Mouse (Mus musculus) monocyte, adult 2 months (primary cell): ENCODE results near the gene Tmem131.
"Not testable (repeated sequence)": the region's sequence is repeated elsewhere in the genome, so short reads cannot be mapped to it uniquely, and the experiment has no call there.

ENCODE experiments used
- DNase-seq, 2 experiments: peaks; one replicate each; pipeline ENCODE4 v3.0.0; 2022; ENCODE audit warnings: low spot score in 2 of 2, low read depth in 1 of 2

Tmem131 gene

DNA sequence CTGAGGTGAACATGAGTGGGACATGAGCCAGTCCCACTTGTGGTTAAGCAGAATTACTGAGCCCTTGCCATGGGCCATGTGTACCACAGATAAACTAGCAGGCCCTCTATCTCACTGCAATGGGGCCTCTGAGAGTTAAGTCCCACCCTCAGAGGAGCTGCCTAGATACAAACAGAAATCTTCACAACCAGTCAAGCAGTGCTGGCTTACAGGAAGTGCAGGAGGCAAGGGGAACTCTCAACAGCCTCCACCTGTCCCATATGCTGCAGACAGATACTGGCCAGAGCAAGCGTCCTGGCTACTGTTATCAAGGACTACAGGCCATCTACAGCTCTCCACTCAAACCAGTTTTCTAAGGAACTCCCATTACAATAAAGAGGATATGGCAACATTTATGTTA lies 23.7 kb downstream of the Tmem131 start:
- DNase-seq, result no peak

DNA sequence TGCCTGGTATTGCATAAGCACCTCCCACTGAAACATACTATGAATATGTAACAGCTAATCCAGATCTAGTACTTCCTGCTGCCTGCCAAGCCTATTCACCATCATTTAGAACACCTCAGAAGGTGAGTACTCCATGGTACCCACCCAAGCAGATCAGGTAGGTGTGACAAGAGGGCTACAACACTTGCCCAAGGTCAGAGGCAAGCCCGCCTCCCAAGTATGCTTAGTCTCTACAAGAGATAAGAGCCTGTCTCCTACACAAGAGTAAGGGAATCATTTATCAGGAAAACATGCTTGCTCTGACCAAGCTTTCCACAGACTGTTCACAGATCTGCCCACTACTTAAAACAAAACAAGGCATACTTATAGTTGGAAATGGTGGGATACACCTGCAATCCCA lies 26.0 kb downstream of the Tmem131 start:
- DNase-seq, result no peak

DNA sequence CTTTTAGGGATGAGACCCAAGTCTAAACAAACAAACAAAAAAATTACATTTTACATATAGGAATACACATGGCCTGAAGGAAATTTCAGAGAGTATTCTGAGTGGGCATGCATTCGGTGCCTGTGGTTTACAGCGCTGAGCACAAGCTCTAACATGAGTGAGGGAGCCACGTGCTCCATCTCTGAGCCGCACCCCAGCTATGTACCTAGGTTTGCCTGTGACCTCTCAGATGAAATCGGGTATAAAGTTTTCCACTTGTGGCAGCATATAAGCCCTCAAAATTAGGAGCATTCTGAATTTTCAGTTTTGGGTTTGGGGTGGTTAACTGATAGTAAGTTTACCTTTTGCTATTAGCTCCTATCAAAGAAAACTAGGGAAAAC lies 28.3 kb downstream of the Tmem131 start:
- DNase-seq, result no peak

DNA sequence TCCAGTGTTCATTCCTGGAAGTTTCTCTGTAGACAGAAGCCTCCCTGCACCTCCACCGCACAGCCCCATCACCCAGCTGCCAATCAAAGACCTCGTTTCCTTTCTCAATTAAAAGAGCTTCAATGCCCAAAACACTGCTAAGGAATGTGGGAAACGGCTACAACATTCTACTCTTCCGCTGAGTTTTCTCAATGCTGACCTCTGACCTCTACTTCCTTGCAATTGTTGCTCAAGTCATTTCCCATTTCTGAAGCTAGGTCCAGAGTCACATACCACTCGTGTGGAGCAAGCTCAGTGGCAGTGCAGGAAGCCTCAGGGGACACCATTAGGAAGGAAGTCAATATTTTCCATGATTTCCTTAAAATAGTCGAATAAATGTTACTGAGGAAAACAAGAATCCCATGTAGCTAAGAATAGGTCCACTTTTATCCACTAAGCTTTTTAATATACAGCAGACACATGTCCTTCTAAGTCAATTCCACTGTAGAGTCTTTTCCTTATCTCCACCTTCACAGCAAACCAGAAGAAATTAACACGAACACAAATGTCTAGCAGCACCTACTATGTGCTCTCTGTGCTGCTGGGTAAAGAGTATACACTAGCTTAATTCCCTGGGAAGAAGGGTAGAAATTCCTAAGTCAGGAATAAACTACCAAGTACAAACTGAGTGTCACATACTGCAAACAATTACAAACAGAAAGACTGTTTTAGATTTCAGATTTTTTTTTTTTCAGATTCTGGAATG lies 28.8 kb downstream of the Tmem131 start:
- no peak for DNase-seq

DNA sequence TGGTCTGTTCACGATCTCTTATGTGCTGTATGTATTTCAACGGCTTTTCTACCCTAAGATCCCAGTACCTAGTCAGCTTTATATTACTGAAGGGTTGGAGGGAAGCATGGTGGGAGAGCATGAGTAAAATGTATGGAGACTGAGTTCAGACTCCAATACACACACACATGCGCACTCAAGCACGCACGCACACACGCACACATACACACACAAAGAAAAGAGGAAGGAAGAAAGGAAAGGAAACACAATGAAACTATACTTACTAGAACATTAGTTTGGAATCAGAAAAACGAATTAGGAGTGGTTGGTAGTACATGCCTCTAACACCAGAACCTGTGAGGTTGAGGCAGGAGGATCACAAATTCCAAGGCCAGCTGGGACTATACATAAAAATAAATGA lies 29.7 kb downstream of the Tmem131 start:
- no peak for DNase-seq

DNA sequence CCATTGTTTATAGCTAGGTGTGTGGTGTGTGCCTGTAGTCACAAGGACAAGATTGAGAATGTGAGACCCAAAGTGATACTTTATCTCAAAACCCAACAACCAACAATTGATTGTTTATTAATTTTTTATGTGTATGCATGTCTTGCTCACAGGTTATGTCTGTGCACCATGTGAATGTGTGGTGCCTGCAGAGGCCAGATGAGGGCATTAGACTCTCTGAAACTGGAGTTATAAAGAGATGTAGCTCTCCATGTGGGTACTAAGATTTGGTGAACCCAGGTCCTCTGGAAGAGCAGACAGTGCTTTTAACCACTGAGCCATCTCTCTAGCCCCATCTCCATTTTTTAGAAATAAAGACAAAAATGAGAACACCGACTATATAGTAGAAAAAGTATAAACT lies 31.2 kb downstream of the Tmem131 start:
- DNase-seq, result no peak

DNA sequence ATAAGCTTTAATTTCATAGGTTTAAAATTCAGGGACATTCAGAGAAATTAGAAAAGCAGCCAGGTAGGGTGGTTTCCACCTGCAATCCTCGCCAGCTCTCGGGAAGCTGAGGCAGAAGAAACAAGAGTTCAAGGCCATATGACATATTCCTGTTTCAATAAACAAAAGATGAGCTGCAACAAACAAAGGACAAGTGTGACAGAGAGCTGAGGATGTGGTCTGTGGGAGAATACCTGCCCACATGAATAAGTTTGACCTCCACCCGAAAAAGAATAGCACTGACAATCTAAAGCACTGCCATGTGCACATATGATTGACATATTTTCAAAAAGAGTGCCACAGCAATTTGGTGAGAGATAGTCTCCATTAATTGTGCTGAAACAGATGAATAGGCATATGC lies 31.9 kb downstream of the Tmem131 start:
- DNase-seq, result no peak

DNA sequence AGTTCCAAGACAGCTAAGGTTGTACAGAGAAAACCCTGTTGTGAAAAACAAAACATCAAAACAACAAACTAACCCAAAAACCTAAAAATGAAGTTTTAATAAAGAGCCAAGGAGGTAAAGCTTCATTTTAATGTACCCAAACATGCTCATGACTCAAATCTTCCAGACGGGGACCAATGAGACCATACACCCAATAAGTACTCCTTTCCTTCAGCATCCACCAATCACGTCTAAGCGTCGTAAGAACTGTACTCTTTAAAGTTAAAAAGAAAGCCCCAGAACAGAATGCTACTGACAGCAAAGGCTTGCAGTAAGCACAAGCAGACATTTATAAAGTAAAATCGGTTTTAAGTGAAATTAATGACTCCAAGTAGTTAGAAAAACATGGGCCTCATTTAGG lies 33.1 kb downstream of the Tmem131 start:
- no peak for DNase-seq

DNA sequence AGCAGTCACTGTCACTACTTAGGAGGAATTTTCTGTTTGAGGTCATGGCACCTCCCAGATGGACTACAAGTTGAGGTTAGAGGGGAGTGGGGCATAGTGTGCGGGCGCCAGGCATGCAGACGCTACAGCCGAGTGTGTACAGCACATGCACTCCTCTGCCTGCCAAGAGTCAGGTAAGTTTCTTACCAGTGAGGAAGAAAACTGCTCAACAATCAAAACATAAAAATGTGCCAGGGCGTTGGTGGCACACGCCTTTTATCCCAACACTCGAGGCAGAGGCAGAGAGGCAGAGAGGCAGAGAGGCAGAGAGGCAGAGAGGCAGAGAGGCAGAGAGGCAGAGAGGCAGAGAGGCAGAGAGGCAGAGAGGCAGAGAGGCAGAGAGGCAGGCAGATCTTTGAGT lies 33.5 kb downstream of the Tmem131 start:
- DNase-seq, result not testable (repeated sequence)

DNA sequence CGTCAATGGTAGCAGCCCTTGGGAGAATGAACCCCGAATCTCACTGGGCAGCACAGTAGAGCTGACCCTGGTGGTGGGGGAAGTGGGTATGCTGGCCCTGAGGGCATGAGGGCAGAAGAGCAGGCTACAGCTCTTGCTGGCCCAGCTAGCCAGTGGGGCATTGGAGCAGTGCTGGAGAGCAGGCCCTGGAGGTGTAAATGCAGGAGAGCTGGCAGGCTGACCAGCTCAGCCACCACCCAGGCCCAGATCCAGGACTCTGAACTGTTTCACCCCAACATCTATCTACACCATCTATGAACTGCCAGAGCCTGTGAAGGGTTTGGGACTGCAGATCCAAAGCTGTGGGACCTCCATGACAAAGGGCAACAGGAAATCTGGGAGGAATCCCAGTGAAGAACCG lies 38.2 kb downstream of the Tmem131 start:
- DNase-seq, result no peak

DNA sequence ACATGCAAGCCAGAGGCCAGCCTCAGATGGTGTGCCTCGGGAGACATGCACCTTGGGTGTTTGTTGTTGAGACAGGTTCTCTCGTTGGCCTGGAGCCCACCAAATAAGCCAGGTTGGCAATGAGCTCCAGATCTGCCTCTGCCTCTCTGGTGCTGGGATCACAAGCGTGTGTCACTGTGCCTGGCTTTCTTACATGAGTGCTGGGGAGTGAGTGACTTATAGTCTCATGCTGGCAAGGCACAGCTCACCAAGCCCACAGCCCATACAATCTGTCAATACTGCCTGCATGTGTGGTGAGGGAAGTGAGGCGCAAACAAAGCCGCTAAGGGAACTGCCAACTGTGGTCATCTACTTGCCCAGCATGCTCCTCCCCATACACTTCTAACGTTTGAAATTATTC lies 39.0 kb downstream of the Tmem131 start:
- no peak for DNase-seq

DNA sequence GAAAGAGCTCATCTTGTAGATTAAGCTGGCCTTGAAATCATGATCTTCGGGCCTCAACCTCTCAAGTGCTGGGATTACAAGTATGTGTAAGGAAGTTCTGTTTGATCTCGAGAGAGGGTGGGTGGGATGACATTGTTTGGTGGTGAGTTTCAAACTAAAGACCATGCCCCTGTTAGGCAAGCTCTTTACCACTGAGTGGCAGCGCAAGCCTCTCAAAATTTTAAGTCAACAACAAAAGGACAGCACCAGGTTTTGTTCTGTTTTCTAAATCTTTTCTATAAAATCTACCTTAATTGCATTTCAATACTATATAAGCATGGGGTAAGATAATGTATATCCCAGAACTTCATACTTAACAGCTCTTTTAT lies 39.4 kb downstream of the Tmem131 start:
- no peak for DNase-seq

DNA sequence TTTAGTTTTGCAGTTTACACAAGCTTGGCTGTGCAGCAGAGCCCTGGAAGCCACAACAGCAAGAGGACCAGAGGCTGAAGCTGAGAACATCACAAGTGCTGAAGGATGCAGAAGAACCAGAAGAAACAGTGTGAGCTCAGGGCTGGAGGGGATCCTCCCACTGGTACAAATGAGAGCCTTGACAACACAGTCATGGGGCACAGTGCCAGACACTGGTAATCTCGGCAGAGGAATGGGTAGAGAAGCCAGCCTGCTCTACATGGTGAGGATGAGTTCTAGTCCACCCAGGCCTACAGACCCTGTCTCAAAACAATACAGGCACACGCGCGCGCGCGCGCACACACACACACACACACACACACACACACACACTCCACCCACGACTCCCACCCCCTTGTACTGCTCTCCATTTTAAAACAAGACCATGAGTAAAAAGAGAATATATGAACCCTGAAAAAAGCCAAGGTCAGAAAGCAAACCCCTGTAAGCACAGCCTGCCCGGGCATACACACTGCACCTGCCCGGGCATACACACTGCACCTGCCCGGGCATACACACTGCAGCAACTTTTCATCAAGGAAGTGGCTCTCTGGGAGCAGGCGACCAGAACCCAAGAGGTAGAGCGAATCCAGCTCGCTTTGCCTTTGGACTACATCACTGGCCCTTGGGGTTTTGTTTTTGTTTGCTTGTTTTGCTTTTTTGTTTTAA lies 39.9 kb downstream of the Tmem131 start:
- DNase-seq, result no peak

DNA sequence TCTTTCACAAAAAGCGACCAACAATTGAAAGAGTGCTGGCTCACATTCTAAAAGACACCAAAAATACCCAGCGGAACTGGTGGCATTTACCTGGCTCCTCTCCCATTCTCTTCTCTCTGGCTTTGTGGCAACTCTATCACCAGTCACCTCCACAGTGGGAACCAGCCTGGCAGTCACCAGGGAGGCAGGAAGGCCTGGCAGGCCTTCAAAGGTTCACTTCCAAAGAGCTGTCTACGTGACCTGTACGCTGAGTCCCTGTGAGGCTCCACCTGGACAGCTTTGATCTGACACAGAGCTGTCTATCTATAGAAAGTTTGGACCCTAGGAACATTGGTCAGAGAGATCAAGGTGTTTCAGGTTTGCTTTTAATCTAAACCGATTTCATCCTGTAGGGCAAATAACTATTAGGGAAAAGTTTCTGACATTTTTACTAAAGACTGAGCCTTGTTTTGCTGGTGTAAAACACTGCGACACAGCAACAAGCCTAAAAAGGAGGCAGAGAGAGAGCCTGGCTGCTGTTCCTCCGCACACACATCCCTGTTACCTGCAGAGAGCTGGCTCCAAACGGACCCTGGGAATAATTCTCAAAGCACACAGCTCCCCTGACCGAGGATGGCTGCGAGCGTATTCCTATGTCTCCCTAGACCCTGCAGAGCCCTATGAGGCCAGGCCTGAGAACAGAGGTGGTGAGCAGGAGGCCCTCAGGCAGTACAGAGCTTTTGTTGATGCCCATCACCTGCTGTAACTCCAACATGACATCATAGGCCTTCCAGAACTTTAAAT lies 40.7 kb downstream of the Tmem131 start:
- no peak for DNase-seq

DNA sequence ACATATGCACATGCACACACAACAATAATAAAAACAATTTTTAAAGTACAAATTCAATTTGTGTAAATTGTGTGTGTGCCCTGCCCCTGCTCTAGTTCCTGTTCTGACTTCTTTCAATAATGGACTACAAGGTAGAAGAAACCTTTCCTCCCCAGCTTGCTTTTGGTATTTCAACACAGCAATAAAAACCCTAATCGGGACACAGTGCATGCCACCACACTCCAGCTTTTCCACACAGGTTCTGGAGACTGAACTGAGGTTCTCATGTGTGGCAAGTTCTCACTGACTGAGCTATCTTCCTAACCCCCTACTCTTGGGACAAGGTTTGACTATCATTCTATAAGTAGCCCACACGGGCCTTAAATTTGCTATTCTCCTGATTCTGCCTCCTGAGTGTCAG lies 43.8 kb downstream of the Tmem131 start:
- no peak for DNase-seq

DNA sequence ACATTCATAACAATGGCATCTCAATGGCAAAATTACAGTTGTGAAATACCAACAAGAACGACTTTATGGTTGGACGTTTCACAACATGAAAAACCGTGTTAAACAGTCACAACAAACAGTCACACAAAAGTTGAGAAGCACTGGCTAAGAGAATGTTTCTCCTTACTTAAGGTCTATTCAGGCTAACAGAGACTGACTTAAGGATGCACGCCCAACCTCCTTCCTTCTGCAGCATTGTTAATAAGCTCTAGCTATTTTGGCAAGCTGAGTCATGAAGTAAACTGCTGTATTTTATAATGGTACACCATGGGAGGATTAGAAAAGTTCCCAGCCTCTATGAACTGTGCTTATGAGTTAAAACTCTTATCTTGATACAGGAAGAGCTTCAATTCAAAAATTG lies 47.0 kb downstream of the Tmem131 start:
- DNase-seq, result no peak

DNA sequence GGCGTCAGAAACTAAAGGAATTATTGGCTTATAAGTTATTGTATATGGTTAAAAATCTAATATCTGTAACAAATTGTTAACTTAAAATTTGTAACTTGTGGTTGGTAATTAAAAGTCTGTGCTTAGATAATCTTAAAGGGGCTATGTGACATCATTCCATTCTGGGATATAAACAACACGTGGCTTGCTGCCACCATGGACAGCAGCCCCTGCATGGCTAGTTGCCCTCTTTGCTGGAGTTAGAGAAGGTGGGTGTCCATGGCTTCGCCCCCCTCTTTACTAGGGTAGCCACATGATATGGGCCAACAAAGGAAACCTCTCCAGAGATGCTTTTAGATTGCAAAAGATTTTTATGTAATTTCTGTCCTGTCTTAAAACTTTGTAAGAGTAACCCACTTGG lies 48.0 kb downstream of the Tmem131 start:
- DNase-seq, result no peak

DNA sequence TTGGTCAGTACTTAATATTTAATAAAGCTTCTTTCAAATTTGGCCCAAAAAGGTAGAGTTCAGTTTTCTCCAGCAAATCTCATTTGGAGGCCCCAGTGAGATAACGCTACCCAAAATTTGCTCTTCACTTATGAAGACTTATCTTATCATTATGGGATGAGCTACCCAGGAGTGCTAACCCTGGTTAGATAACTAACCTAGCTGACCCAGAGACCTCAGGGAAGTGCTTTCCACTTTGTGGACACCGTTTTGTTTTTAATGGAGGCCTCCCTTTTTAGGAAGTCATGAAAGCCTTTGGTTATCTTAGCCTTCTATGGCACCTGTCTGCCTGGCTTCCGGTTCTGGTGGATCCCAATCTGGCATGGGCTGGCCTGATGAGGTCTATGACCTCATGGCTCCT lies 49.3 kb downstream of the Tmem131 start:
- no peak for DNase-seq

DNA sequence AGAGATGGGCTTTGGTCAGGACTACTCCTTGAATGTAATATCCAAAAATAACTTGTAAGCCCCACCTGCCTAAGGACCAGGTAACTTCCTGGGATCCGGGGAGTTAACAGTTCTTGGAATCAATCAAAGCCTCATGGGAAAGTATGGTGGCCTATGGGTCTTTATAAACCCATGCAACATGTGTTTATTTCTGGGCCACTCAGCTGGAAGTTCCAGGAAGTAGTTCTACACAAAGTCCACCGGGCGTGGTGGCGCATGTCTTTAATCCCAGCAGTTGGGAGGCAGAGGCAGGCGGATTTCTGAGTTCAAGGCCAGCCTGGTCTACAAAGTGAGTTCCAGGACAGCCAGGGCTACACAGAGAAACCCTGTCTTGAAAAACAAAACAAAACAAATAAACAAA lies 49.7 kb downstream of the Tmem131 start:
- DNase-seq, result not testable (repeated sequence)

DNA sequence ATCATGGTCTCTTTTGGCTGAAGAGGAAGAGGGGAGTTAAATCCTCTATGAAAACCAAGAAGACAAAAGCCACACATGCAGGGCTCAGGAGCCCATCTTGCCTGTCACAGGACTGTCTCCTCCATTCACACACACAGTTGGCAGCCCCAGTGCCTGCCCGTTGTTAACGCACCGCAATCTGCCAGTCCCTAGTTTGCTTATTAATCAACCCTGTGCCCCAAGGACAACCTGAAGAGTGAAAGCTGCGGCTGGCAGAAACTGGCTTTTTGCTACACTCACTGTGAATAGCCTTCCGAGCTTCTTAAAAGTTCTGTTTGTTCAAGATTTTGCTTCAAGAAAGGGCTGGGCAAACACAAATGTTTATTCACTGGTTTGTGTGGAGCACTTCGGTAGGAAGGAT lies 50.3 kb downstream of the Tmem131 start:
- no peak for DNase-seq

DNA sequence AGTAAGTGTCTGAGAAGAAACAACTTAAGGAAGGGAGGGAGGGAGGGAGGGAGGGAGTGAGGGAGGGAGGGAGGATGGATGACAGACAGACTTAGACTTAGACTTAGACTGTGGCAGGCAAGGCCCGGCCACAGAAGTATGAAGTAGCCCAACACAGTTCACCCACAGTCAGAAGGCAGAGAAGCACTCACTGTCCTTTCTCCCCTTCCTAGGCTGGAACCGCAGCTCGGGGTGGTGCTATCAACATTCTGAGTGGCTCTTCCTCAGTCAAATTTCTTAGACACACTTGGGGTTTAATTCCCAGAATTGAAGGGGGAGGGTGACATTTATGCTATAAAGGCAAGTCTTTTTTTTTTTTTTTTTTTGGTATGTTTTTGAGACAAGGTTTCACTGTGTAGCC lies 51.0 kb downstream of the Tmem131 start:
- DNase-seq, result no peak

DNA sequence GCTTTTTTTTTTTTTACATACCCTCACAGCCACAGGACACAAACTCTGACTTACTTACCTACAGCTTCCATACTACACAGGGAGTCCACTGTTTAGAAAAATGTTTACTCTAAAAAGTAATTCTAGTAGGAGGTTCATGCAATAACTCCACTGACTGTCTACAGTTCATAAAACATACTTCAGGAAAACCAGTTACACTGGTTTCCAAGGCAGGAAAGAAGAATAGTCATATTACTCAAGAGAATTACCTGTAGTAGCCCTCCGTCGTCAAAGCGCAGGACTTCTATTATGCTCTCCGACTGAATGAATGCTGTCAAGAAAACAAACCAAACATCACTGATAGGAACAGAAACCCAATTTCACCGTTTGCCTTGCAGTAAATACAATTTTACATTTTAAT lies 54.5 kb downstream of the Tmem131 start:
- DNase-seq, result no peak
